Mouse (Mus musculus) forebrain, embryonic 11.5 days (tissue): Measurements from ENCODE around the gene Gm5617. TPM values are rescaled to one million over a fixed set of nuclear protein-coding genes. Genes with fewer than 3 reads are reported as not detected.
"Not testable (repeated sequence)": the region's sequence is repeated elsewhere in the genome, so short reads cannot be mapped to it uniquely, and the experiment has no call there.

ENCODE experiments used
- ATAC-seq: fragments of 200-750 bp; cut with Nextera tagmentation; replicated peaks from 2 replicates; pipeline ENCODE4 v1.8.0; 2017; ENCODE audit warnings: moderate TSS enrichment; ENCODE audit not compliant: low FRiP score
- DNase-seq: peaks from one replicate; pipeline ENCODE4 v3.0.0-alpha.2; 2017; ENCODE audit warnings: low spot score
- H3K27ac ChIP-seq: fragments of 300-500 bp; sonication (generic); 2 replicates; pipeline ENCODE4 v1.5.1; 2014; ENCODE audit warnings: low read depth, low read length
- H3K27me3 ChIP-seq: fragments of 300-500 bp; sonication (generic); 2 replicates; pipeline ENCODE4 v1.6.1; 2014; ENCODE audit warnings: mild to moderate bottlenecking, low read length, mixed read lengths; ENCODE audit not compliant: control insufficient read depth, insufficient read depth
- H3K36me3 ChIP-seq: fragments of 300-500 bp; sonication (generic); 2 replicates; pipeline ENCODE4 v1.6.1; 2014; ENCODE audit warnings: mild to moderate bottlenecking, low read length, moderate library complexity, mixed read lengths; ENCODE audit not compliant: control insufficient read depth, insufficient read depth
- H3K4me1 ChIP-seq: fragments of 300-500 bp; sonication (generic); replicated peaks from 2 replicates; pipeline ENCODE4 v1.6.1; 2014; ENCODE audit warnings: low read length, mixed read lengths; ENCODE audit not compliant: control insufficient read depth, insufficient read depth
- H3K4me2 ChIP-seq: fragments of 300-500 bp; sonication (generic); 2 replicates; pipeline ENCODE4 v1.6.1; 2014; ENCODE audit warnings: low read depth, mild to moderate bottlenecking, low read length, moderate library complexity, mixed read lengths; ENCODE audit not compliant: severe bottlenecking
- H3K4me3 ChIP-seq: fragments of 300-500 bp; sonication (generic); 2 replicates; pipeline ENCODE4 v1.5.1; 2014; ENCODE audit warnings: low read depth, low read length
- H3K9ac ChIP-seq: fragments of 300-500 bp; sonication (generic); 2 replicates; pipeline ENCODE4 v1.6.1; 2014; ENCODE audit warnings: low read length
- H3K9me3 ChIP-seq: fragments of 300-500 bp; sonication (generic); 2 replicates; pipeline ENCODE4 v1.6.1; 2016; ENCODE audit warnings: low read length, mixed read lengths; ENCODE audit not compliant: control insufficient read depth
- WGBS: fragments of 180-500 bp; shearing (Covaris S2); extraction: QIAGEN DNeasy Blood & Tissue Kit; methylation state at CpG from one replicate; pipeline ENCODE4 v1.1.7; 2014; 5-methylcytosine and 5-hydroxymethylcytosine counted together
- polyA plus RNA-seq: library from polyadenylated mRNA; unstranded; fragments of >200 nt; fragmentation: Nextera tagmentation; extraction: Ambion mirVana; gene quantifications from 2 replicates; pipeline ENCODE4 v1.2.1, GENCODE M21; 2014

The Gm5617 gene
- polyA plus RNA-seq, 1 experiment from 2014 or later = 34.5 TPM

DNA sequence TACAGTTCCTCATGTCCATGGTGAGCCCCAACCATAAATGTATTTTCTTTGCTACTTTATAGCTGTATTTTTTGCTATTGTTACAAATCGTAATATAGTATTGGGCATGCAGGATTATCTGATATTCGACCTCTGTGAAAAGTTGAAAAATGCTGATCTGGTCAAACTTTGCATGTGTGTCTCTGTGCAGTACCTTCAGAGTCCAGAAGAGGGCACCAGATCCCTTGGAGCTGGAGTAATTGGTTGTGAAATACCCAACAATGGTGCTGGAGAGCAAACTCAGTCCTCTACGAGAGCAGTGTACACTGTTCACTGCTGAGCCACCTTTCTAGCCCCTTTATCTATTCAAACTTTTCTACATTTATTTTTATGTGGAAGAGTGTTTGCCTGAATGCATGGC, 28.4 kb upstream of the Gm5617 start:
- no peaks in the 10 kb centered on the region for H3K27me3 ChIP-seq
- H3K27ac ChIP-seq = no peak overlapping the region
- no peak for ATAC-seq
- no peak overlapping the region for H3K4me3 ChIP-seq
- peak; percentile 75 for DNase-seq
- 62% methylated on average over 3 of the region's 3 CpGs for WGBS
- H3K9me3 ChIP-seq = no peaks in the 10 kb centered on the region
- H3K4me2 ChIP-seq = no peak overlapping the region
- H3K9ac ChIP-seq = no peak overlapping the region
- H3K4me1 ChIP-seq = no peaks in the 10 kb centered on the region
- no peaks in the 10 kb centered on the region for H3K36me3 ChIP-seq

DNA sequence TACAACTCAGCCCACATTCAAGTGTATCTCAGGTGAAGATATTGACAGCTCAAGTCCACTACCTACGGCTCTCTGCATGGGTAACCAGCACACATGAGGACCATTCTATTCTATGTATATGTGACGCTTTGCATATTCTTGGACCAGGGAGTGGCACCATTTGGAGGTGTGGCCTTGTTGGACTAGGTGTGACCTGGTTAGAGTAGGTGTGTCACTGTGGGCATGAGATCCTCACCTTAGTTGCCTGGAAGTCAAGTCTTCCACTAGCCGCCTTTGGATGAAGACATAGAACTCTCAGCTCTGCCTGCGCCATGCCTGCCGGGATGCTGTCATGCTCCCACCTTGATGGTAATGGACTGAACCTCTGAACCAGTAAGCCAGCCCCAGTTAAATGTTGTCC, 27.8 kb upstream of the Gm5617 start:
- not testable (repeated sequence) for H3K27me3 ChIP-seq, H3K36me3 ChIP-seq, H3K27ac ChIP-seq, H3K9ac ChIP-seq, H3K4me1 ChIP-seq, H3K4me3 ChIP-seq, DNase-seq, H3K9me3 ChIP-seq, H3K4me2 ChIP-seq, ATAC-seq
- 93% methylated on average over 5 of the region's 5 CpGs for WGBS

DNA sequence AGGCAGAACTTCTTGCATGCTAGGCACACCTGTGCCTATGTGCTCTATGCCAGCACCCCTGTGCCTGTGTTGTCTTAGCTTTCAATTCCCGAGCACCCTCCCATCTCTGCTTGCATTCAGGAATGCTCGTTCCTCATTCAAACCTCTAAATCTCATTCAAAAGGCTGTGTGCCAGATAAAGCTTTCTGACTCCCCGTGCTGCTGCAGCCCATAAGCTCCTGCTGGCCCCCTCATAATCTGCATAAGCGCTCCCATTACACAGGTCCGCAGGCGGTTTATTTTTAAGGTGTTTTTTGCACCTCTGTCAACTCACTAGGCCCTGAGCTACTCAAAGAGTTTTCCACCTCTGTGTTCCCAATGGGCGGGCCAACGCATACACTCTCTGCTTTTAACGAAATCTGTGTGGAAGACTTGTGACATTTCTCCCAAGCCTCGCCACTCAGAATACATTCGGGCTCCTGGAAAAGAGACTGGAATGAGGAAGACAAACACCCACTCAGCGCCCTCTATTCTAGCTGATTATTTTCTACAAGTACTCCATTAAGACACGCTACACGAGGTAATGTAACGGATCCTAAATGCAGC, 22.7 kb upstream of the Gm5617 start:
- H3K36me3 ChIP-seq = no peaks in the 10 kb centered on the region
- no peaks in the 10 kb centered on the region for H3K4me1 ChIP-seq
- H3K4me2 ChIP-seq = no peak overlapping the region
- no peak overlapping the region for H3K27ac ChIP-seq
- no peaks in the 10 kb centered on the region for H3K27me3 ChIP-seq
- no peak overlapping the region for H3K9ac ChIP-seq
- ATAC-seq (no peak), DNase-seq (no peak)
- no peak overlapping the region for H3K4me3 ChIP-seq
- H3K9me3 ChIP-seq = no peaks in the 10 kb centered on the region
- 84% methylated on average over 15 of the region's 15 CpGs for WGBS

- DNase-seq = no peak
- Histone ChIP-seq H3K27me3 (no peaks in the 10 kb centered on the region), H3K4me2 (no peak overlapping the region), H3K36me3 (no peaks in the 10 kb centered on the region), H3K9ac (no peak overlapping the region), H3K9me3 (no peaks in the 10 kb centered on the region), H3K4me1 (no peaks in the 10 kb centered on the region), H3K27ac (no peak overlapping the region), H3K4me3 (no peak overlapping the region)
- WGBS = 94% methylated on average over 12 of the region's 12 CpGs
- no peak for ATAC-seq
Measured at GRCm38 (mm10) chr9:48473131-48473530, 22.1 kb upstream of the Gm5617 start.

DNA sequence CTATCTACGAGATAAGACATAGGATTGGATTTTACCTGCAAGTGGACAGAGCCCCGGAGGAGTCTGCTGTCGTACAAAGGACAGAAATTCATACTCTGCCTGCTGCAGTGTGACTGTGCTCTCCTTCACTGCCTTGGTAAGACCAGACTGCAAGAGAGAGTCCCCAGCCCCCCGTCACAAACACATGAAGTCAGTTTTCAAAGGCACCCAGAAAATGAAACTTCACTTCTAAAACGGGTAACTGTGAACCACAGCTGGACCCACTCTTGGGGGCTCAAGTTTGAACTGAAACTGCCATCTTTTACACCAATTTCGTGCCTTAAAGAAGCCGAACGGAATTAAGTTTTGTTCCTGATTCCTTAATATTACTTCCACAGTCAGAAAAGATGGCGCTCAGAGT, 20.9 kb upstream of the Gm5617 start:
- no peaks in the 10 kb centered on the region for H3K27me3 ChIP-seq
- 92% methylated on average over 9 of the region's 9 CpGs for WGBS
- ATAC-seq (no peak), DNase-seq (no peak)
- no peak overlapping the region for H3K4me3 ChIP-seq
- no peaks in the 10 kb centered on the region for H3K9me3 ChIP-seq
- H3K4me2 ChIP-seq = no peak overlapping the region
- H3K27ac ChIP-seq = no peak overlapping the region
- H3K9ac ChIP-seq = no peak overlapping the region
- H3K36me3 ChIP-seq = no peaks in the 10 kb centered on the region
- H3K4me1 ChIP-seq = no peaks in the 10 kb centered on the region

DNA sequence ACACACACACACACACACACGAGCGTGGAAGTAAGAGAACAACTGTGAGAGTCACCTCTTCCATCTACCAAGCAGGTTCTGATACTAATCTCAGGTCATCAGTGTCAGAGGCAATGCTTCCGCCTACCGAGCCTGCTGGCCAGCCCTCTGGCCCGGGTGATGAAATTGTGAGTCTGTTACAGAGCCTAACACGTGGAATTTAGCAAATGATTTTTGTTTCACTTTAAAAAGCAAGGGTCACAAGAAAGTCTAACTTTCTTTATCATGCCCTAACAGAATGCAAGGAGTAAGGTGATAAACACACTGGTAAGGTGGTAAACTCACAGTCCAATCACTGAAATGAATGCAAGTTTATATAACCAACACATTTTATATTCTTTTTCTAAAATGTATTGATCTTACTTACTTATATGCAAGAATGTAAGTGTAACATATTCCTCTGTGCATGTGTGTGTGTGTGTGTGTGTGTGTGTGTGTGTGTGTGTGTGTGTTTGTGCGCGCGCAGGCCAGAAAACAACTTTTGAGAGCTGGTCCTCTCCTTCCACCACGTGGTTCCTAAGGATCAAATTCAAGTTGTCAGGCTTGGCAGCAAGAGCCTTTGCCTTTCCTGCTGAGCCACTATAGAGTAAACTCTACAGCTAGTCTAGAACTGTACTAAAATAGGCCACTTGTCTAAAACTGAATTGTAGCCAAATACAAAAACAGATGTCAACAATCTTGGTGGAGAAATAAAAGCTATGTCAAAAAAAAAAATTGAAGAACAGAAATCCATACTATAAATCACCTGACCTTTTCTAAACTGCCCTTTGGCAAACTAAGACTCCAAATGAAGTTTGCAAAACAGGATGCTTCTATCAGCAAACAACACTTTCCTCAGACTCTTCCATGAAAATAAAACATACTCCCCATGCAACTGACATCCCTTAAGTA, 18.7 kb upstream of the Gm5617 start:
- H3K9ac ChIP-seq = no peak overlapping the region
- no peaks in the 10 kb centered on the region for H3K9me3 ChIP-seq
- H3K4me2 ChIP-seq = no peak overlapping the region
- H3K27ac ChIP-seq = no peak overlapping the region
- ATAC-seq (no peak), DNase-seq (no peak)
- H3K27me3 ChIP-seq = no peaks in the 10 kb centered on the region
- H3K36me3 ChIP-seq = no peaks in the 10 kb centered on the region
- 89% methylated on average over 10 of the region's 10 CpGs for WGBS
- H3K4me3 ChIP-seq = no peak overlapping the region
- no peaks in the 10 kb centered on the region for H3K4me1 ChIP-seq

- Histone ChIP-seq H3K4me2 (no peak overlapping the region), H3K36me3 (no peaks in the 10 kb centered on the region), H3K4me1 (no peaks in the 10 kb centered on the region), H3K27me3 (no peaks in the 10 kb centered on the region), H3K27ac (no peak overlapping the region), H3K9ac (no peak overlapping the region), H3K9me3 (no peaks in the 10 kb centered on the region), H3K4me3 (no peak overlapping the region)
- ATAC-seq (no peak), DNase-seq (no peak)
- WGBS = 94% methylated on average over 4 of the region's 4 CpGs
Measured at GRCm38 (mm10) chr9:48478808-48479207, 16.4 kb upstream of the Gm5617 start.

DNA sequence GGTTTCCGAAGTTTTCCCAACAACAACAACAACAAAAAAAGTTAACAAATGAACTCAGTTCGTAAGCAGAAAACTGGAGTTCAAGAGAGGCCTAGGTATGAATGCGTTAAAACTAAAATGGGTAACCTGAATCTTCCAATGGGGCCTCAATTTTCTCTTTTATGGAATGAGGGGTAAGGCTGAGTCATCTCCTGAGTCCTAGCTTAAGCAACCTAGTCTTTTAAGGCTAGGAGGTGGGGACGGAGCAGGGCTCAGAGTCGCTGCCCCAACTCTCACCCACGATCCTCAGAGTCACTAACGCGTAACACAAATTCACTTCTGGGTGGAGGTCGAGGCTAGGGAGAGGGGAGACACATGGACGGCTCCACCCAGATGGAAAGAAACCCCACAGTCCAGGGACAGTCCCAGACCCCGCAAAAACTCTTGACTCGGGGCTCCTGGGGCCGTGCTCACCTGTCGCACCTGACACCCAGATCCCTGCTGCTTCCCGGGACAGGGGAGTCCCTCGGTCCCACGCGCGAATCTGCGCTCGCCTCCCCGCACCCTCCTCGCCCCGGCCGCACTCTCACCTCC, 15.3 kb upstream of the Gm5617 start:
- 6% methylated on average over 25 of the region's 25 CpGs for WGBS
- H3K4me3 ChIP-seq = peak overlapping the region; percentile 53
- peak; percentile 71 for ATAC-seq
- H3K27ac ChIP-seq = no peak overlapping the region
- H3K9ac ChIP-seq = peak overlapping the region; percentile 67
- no peaks in the 10 kb centered on the region for H3K9me3 ChIP-seq
- no peaks in the 10 kb centered on the region for H3K27me3 ChIP-seq
- no peaks in the 10 kb centered on the region for H3K4me1 ChIP-seq
- peak overlapping the region; percentile 84 for H3K4me2 ChIP-seq
- no peaks in the 10 kb centered on the region; the same call in 1 of the 2 replicates for H3K36me3 ChIP-seq
- DNase-seq = no peak
